Mouse (Mus musculus) brain, embryonic 14.5 days (tissue): ENCODE results near the gene Creb3.

Source experiments
- CTCF ChIP-seq: fragments of 200-500 bp; IDR thresholded peaks from 2 replicates; pipeline ENCODE4 v1.5.1; 2012; ENCODE audit warnings: inconsistent platforms, mild to moderate bottlenecking, moderate library complexity, borderline replicate concordance; ENCODE audit not compliant: insufficient read depth, insufficient read length; ENCODE audit errors: extremely low read depth
- POLR2A ChIP-seq: fragments of 200-500 bp; IDR thresholded peaks from 2 replicates; pipeline ENCODE4 v1.6.1; 2012; ENCODE audit warnings: mild to moderate bottlenecking, inconsistent platforms, borderline replicate concordance; ENCODE audit not compliant: poor library complexity, insufficient read depth, insufficient read length, severe bottlenecking; ENCODE audit errors: extremely low read depth

- TF ChIP-seq CTCF, result no peak
- no peak for TF ChIP-seq POLR2A
Observed at GRCm38 (mm10) chr4:43573561-43573960, 11.4 kb downstream of the Creb3 start.
